Mouse (Mus musculus): ENCODE results near the gene Rasgrp1. TPM values are rescaled to one million over a fixed set of nuclear protein-coding genes. Genes with fewer than 3 reads are reported as not detected.

Rasgrp1 gene
- total RNA-seq (2021), result under 1 TPM; 0.05 to 0.40 TPM
- long read RNA-seq, experiment 1, result 0 reads
- long read RNA-seq, experiment 2, result 0 reads

GRCm38 (mm10) chr2:117342547-117343239, at the start of gene Rasgrp1:
TSS of gene Rasgrp1 (minus strand) at chr2:117343001.
- peak; percentile 30 for DNase-seq

GRCm38 (mm10) chr2:117389925-117390892, 47.4 kb upstream of the Rasgrp1 start:
- DNase-seq, result no peak

- no peak for DNase-seq
Observed at GRCm38 (mm10) chr2:117389460-117389859, 46.7 kb upstream of the Rasgrp1 start.

GRCm38 (mm10) chr2:117388121-117388520, 45.3 kb upstream of the Rasgrp1 start:
- no peak for DNase-seq

- no peak for DNase-seq
Observed at GRCm38 (mm10) chr2:117386981-117387705, 44.3 kb upstream of the Rasgrp1 start.

- DNase-seq, result no peak
Observed at GRCm38 (mm10) chr2:117386036-117386590, 43.3 kb upstream of the Rasgrp1 start.

- no peak for DNase-seq
Observed at GRCm38 (mm10) chr2:117381314-117381713, 38.5 kb upstream of the Rasgrp1 start.

- no peak for DNase-seq
Observed at GRCm38 (mm10) chr2:117374293-117374830, 31.6 kb upstream of the Rasgrp1 start.

- no peak for DNase-seq
Observed at GRCm38 (mm10) chr2:117371706-117372105, 28.9 kb upstream of the Rasgrp1 start.

GRCm38 (mm10) chr2:117366478-117366877, 23.7 kb upstream of the Rasgrp1 start:
- no peak for DNase-seq

GRCm38 (mm10) chr2:117364056-117364455, 21.3 kb upstream of the Rasgrp1 start:
- no peak for DNase-seq

- DNase-seq, result no peak
Observed at GRCm38 (mm10) chr2:117357939-117358338, 15.1 kb upstream of the Rasgrp1 start.

- no peak for DNase-seq
Observed at GRCm38 (mm10) chr2:117352305-117353123, 9.7 kb upstream of the Rasgrp1 start.

- no peak for DNase-seq
Observed at GRCm38 (mm10) chr2:117350138-117350537, 7.3 kb upstream of the Rasgrp1 start.

- no peak for DNase-seq
Observed at GRCm38 (mm10) chr2:117343240-117343624, 431 bp upstream of the Rasgrp1 start.

- peak; percentile 50 for DNase-seq
Observed at GRCm38 (mm10) chr2:117342090-117342546, 683 bp downstream of the Rasgrp1 start.

- no peak for DNase-seq
Observed at GRCm38 (mm10) chr2:117338501-117338900, 4.3 kb downstream of the Rasgrp1 start.

- no peak for DNase-seq
Observed at GRCm38 (mm10) chr2:117337902-117338301, 4.9 kb downstream of the Rasgrp1 start.

- no peak for DNase-seq
Observed at GRCm38 (mm10) chr2:117336946-117337665, 5.7 kb downstream of the Rasgrp1 start.
